Mouse (Mus musculus): ENCODE results near the gene Olfr65.

GRCm38 (mm10) chr7:103934264-103934663 lies 31.0 kb downstream of the Olfr65 start, which contains the start of gene Olfr632:
- no peak for TF ChIP-seq EP300 (IDR thresholded peaks at IDR 0.05)
- TF ChIP-seq CTCF (IDR thresholded peaks at IDR 0.05) = no peak

Measured in lung, postnatal 0 days (tissue).